Mouse (Mus musculus) liver, embryonic 12.5 days (tissue): ENCODE data around the gene Olfr1394. TPM values are rescaled to one million over a fixed set of nuclear protein-coding genes. Genes with fewer than 3 reads are reported as not detected.

Experiments
- polyA plus RNA-seq: library from polyadenylated mRNA; unstranded; fragments of >200 nt; fragmentation: Nextera tagmentation; extraction: Ambion mirVana; gene quantifications from 2 replicates; pipeline ENCODE4 v1.2.1, GENCODE M21; 2016

Gene Olfr1394
- polyA plus RNA-seq, 1 experiment from 2014 or later, result not detected

Other genes starting within 250 kb of the Olfr1394 start
- gene Psme2b, start 208.2 kb upstream of the Olfr1394 start, polyA plus RNA-seq, result 1.2 and 2.2 TPM in 2 replicates
- gene Olfr56, start 175.5 kb upstream of the Olfr1394 start, polyA plus RNA-seq, result 0.07 TPM in 1 of 2 replicates, not detected in the other
- gene 9930111J21Rik1, start 175.0 kb upstream of the Olfr1394 start, polyA plus RNA-seq, result 0.50 and 0.89 TPM in 2 replicates
- 0.02 TPM in 1 of 2 replicates, not detected in the other for gene Gm12185, start 162.2 kb upstream of the Olfr1394 start, polyA plus RNA-seq
- gene Tgtp1, start 160.2 kb upstream of the Olfr1394 start, polyA plus RNA-seq, result 0.07 and 0.11 TPM in 2 replicates
- 0.71 and 0.88 TPM in 2 replicates for gene 9930111J21Rik2, start 103.1 kb upstream of the Olfr1394 start, polyA plus RNA-seq
- gene Tgtp2, start 90.2 kb upstream of the Olfr1394 start, polyA plus RNA-seq, result 0.12 and 0.15 TPM in 2 replicates
- 7.0 and 7.2 TPM in 2 replicates for gene Ifi47, start 77.8 kb upstream of the Olfr1394 start, polyA plus RNA-seq
- not detected in 2 replicates for gene Olfr1396, start 39.5 kb upstream of the Olfr1394 start, polyA plus RNA-seq
- gene Olfr1395, start 12.1 kb upstream of the Olfr1394 start, polyA plus RNA-seq, result not detected in 2 replicates
- 1.6 and 2.0 TPM in 2 replicates for gene Btnl9, start 32.8 kb downstream of the Olfr1394 start, polyA plus RNA-seq
- 16.2 and 16.6 TPM in 2 replicates for gene Zfp62, start 48.9 kb downstream of the Olfr1394 start, polyA plus RNA-seq
- gene Mgat1, start 89.8 kb downstream of the Olfr1394 start, polyA plus RNA-seq, result 35.4 and 35.7 TPM in 2 replicates
- 0.05 and 0.10 TPM in 2 replicates for gene Olfr1393, start 123.9 kb downstream of the Olfr1394 start, polyA plus RNA-seq
- not detected in 2 replicates for gene Olfr1392, start 130.9 kb downstream of the Olfr1394 start, polyA plus RNA-seq
- gene Olfr10, start 150.4 kb downstream of the Olfr1394 start, polyA plus RNA-seq, result not detected in 2 replicates
- not detected in 2 replicates for gene Olfr1391, start 168.4 kb downstream of the Olfr1394 start, polyA plus RNA-seq
- gene Olfr1390, start 180.8 kb downstream of the Olfr1394 start, polyA plus RNA-seq, result not detected in 2 replicates